Mouse (Mus musculus): Measurements from ENCODE around the gene Spon1. TPM values are rescaled to one million over a fixed set of nuclear protein-coding genes. Genes with fewer than 3 reads are reported as not detected.

Gene Spon1
- polyA plus RNA-seq, 1 experiment from 2014 or later, result 19.1 TPM

GRCm38 (mm10) chr7:113972536-113972935 lies 206.7 kb downstream of the Spon1 start:
- no peak overlapping the region for H3K4me2 ChIP-seq
- H3K4me3 ChIP-seq, result no peak overlapping the region
- H3K4me1 ChIP-seq, result no peaks in the 10 kb centered on the region
- H3K9me3 ChIP-seq, result no peaks in the 10 kb centered on the region
- no peak overlapping the region for H3K9ac ChIP-seq
- no peak overlapping the region for H3K27ac ChIP-seq
- H3K27me3 ChIP-seq, result no peaks in the 10 kb centered on the region; the same call in 1 of the 2 replicates
- ATAC-seq (ENCODE audit: insufficient number of reproducible peaks, low FRiP score, low TSS enrichment, low read depth), result no peak
- WGBS, result 85% methylated on average over 4 of the region's 4 CpGs
- H3K36me3 ChIP-seq, result no peaks in the 10 kb centered on the region

GRCm38 (mm10) chr7:113986406-113987134 lies 220.8 kb downstream of the Spon1 start:
- Histone ChIP-seq H3K27ac (no peak overlapping the region), H3K36me3 (no peaks in the 10 kb centered on the region), H3K4me2 (no peak overlapping the region), H3K9me3 (no peaks in the 10 kb centered on the region), H3K4me3 (no peak overlapping the region), H3K27me3 (no peaks in the 10 kb centered on the region), H3K4me1 (no peaks in the 10 kb centered on the region), H3K9ac (no peak overlapping the region)
- WGBS, result 79% methylated on average over 10 of the region's 10 CpGs
- no peak for ATAC-seq (ENCODE audit: insufficient number of reproducible peaks, low FRiP score, low TSS enrichment, low read depth)

GRCm38 (mm10) chr7:113988156-113988555 lies 222.4 kb downstream of the Spon1 start:
- Histone ChIP-seq H3K27me3 (no peaks in the 10 kb centered on the region), H3K9ac (no peak overlapping the region), H3K27ac (no peak overlapping the region), H3K4me1 (no peaks in the 10 kb centered on the region), H3K9me3 (no peaks in the 10 kb centered on the region), H3K4me2 (no peak overlapping the region), H3K4me3 (no peak overlapping the region), H3K36me3 (no peaks in the 10 kb centered on the region)
- no peak for ATAC-seq (ENCODE audit: insufficient number of reproducible peaks, low FRiP score, low TSS enrichment, low read depth)

- H3K9me3 ChIP-seq, result no peaks in the 10 kb centered on the region
- H3K4me3 ChIP-seq, result no peak overlapping the region
- WGBS, result 57% methylated on average over 7 of the region's 7 CpGs
- no peaks in the 10 kb centered on the region for H3K27me3 ChIP-seq
- no peak overlapping the region for H3K27ac ChIP-seq
- H3K4me2 ChIP-seq, result no peak overlapping the region
- no peaks in the 10 kb centered on the region for H3K36me3 ChIP-seq
- no peak for ATAC-seq (ENCODE audit: insufficient number of reproducible peaks, low FRiP score, low TSS enrichment, low read depth)
- no peak overlapping the region for H3K9ac ChIP-seq
- H3K4me1 ChIP-seq, result no peaks in the 10 kb centered on the region
Observed at GRCm38 (mm10) chr7:113997675-113998354, 232.0 kb downstream of the Spon1 start.

- WGBS, result 23% methylated on average over 5 of the region's 5 CpGs
- H3K27me3 ChIP-seq, result peaks cover 11% of the 10 kb centered on the region; the same call in 1 of the 2 replicates
- H3K4me1 ChIP-seq, result no peaks in the 10 kb centered on the region
- no peaks in the 10 kb centered on the region for H3K36me3 ChIP-seq
- H3K4me2 ChIP-seq, result no peak overlapping the region
- ATAC-seq (ENCODE audit: insufficient number of reproducible peaks, low FRiP score, low TSS enrichment, low read depth), result no peak
- no peak overlapping the region for H3K4me3 ChIP-seq
- no peaks in the 10 kb centered on the region for H3K9me3 ChIP-seq
- no peak overlapping the region for H3K9ac ChIP-seq
- H3K27ac ChIP-seq, result no peak overlapping the region
Observed at GRCm38 (mm10) chr7:114004171-114004570, 238.4 kb downstream of the Spon1 start.

- Histone ChIP-seq H3K9ac (no peak overlapping the region), H3K4me2 (no peak overlapping the region), H3K4me3 (no peak overlapping the region), H3K27ac (no peak overlapping the region), H3K27me3 (peaks cover 11% of the 10 kb centered on the region; the same call in 1 of the 2 replicates), H3K4me1 (no peaks in the 10 kb centered on the region), H3K9me3 (no peaks in the 10 kb centered on the region), H3K36me3 (no peaks in the 10 kb centered on the region)
- whole genome bisulfite sequencing, result 70% methylated on average over 5 of the region's 5 CpGs
- ATAC-seq (ENCODE audit: insufficient number of reproducible peaks, low FRiP score, low TSS enrichment, low read depth), result no peak
Observed at GRCm38 (mm10) chr7:114005499-114005898, 239.7 kb downstream of the Spon1 start.

- no peak overlapping the region for H3K4me2 ChIP-seq
- H3K9me3 ChIP-seq, result no peaks in the 10 kb centered on the region
- H3K27ac ChIP-seq, result no peak overlapping the region
- H3K4me3 ChIP-seq, result no peak overlapping the region
- H3K9ac ChIP-seq, result no peak overlapping the region
- no peaks in the 10 kb centered on the region for H3K36me3 ChIP-seq
- WGBS, result 78% methylated on average over 8 of the region's 8 CpGs
- H3K27me3 ChIP-seq, result peaks cover 11% of the 10 kb centered on the region; the same call in 1 of the 2 replicates
- no peaks in the 10 kb centered on the region for H3K4me1 ChIP-seq
- ATAC-seq (ENCODE audit: insufficient number of reproducible peaks, low FRiP score, low TSS enrichment, low read depth), result no peak
Observed at GRCm38 (mm10) chr7:114006456-114006855, 240.7 kb downstream of the Spon1 start.

GRCm38 (mm10) chr7:114007565-114007964 lies 241.8 kb downstream of the Spon1 start:
- no peak overlapping the region for H3K27ac ChIP-seq
- no peak for ATAC-seq (ENCODE audit: insufficient number of reproducible peaks, low FRiP score, low TSS enrichment, low read depth)

GRCm38 (mm10) chr7:114011726-114012443 lies 246.1 kb downstream of the Spon1 start:
- Histone ChIP-seq H3K4me2 (no peak overlapping the region), H3K27me3 (no peaks in the 10 kb centered on the region), H3K9me3 (no peaks in the 10 kb centered on the region), H3K4me3 (no peak overlapping the region), H3K4me1 (no peaks in the 10 kb centered on the region), H3K36me3 (no peaks in the 10 kb centered on the region), H3K9ac (no peak overlapping the region), H3K27ac (no peak overlapping the region)
- 52% methylated on average over 9 of the region's 9 CpGs for WGBS
- no peak for ATAC-seq (ENCODE audit: insufficient number of reproducible peaks, low FRiP score, low TSS enrichment, low read depth)

More at GRCm38 (mm10) chr7:114007565-114007964, 241.8 kb downstream of the Spon1 start:
- H3K4me2 ChIP-seq, result no peak overlapping the region
- H3K9ac ChIP-seq, result no peak overlapping the region
- H3K36me3 ChIP-seq, result no peaks in the 10 kb centered on the region
- H3K4me3 ChIP-seq, result no peak overlapping the region
- no peaks in the 10 kb centered on the region for H3K4me1 ChIP-seq
- 65% methylated on average over 5 of the region's 5 CpGs for WGBS
- H3K9me3 ChIP-seq, result no peaks in the 10 kb centered on the region
- peaks cover 11% of the 10 kb centered on the region; the same call in 1 of the 2 replicates for H3K27me3 ChIP-seq

- Histone ChIP-seq H3K4me3 (no peak overlapping the region), H3K4me1 (no peaks in the 10 kb centered on the region), H3K4me2 (no peak overlapping the region), H3K9me3 (no peaks in the 10 kb centered on the region), H3K9ac (no peak overlapping the region), H3K36me3 (no peaks in the 10 kb centered on the region), H3K27me3 (no peaks in the 10 kb centered on the region), H3K27ac (no peak overlapping the region)
- 74% methylated on average over 8 of the region's 8 CpGs for WGBS
- ATAC-seq (ENCODE audit: insufficient number of reproducible peaks, low FRiP score, low TSS enrichment, low read depth), result no peak
Observed at GRCm38 (mm10) chr7:114016001-114016949, 250.5 kb downstream of the Spon1 start.

- no peak overlapping the region for H3K4me3 ChIP-seq
- ATAC-seq (ENCODE audit: insufficient number of reproducible peaks, low FRiP score, low TSS enrichment, low read depth), result no peak
- WGBS, result 79% methylated on average over 3 of the region's 3 CpGs
- H3K9ac ChIP-seq, result no peak overlapping the region
- no peak overlapping the region for H3K27ac ChIP-seq
- H3K36me3 ChIP-seq, result no peaks in the 10 kb centered on the region
- no peak overlapping the region for H3K4me2 ChIP-seq
- H3K9me3 ChIP-seq, result no peaks in the 10 kb centered on the region
- no peaks in the 10 kb centered on the region for H3K27me3 ChIP-seq
- H3K4me1 ChIP-seq, result no peaks in the 10 kb centered on the region
Observed at GRCm38 (mm10) chr7:114018861-114019260, 253.1 kb downstream of the Spon1 start.
